Mouse (Mus musculus): ENCODE measurements at regions not wholly inside any gene's neighbourhood (a gene's known extent, or its start where the extent isn't known, plus 50 kb on each side); places are given as distances from the start of the nearest gene placed in this dataset.

GRCm38 (mm10) chr5:97222489-97223237, 111.3 kb upstream of the Paqr3 start:
- TF ChIP-seq POLR2A (IDR thresholded peaks at IDR 0.05; ENCODE audit: extremely low read depth, insufficient read depth, low read length) (no peak), CTCF (IDR thresholded peaks at IDR 0.05; ENCODE audit: extremely low read depth, insufficient read depth, low read length) (no peak)

Data from cortical plate, adult 2 months (tissue).